Mouse (Mus musculus) spleen, postnatal 10 days (tissue): ENCODE results near the gene Pdk1.

Source experiments
- DNase-seq, 2 experiments: peaks; one replicate each; pipeline ENCODE4 v3.0.0; 2021 to 2022; ENCODE audit warnings: low spot score in 2 of 2

Pdk1 gene

GRCm38 (mm10) chr2:71938716-71939393 is 65.8 kb downstream of the Pdk1 start:
- DNase-seq, result no peak

GRCm38 (mm10) chr2:71941005-71941720 is 68.1 kb downstream of the Pdk1 start:
- DNase-seq, result no peak

- DNase-seq, result no peak
These were observed 68.7 kb downstream of the Pdk1 start for GRCm38 (mm10) chr2:71941721-71942087.

- no peak for DNase-seq
These were observed 78.2 kb downstream of the Pdk1 start for GRCm38 (mm10) chr2:71951212-71951611.
